Mouse (Mus musculus) adrenal gland, postnatal 14 days (tissue): Measurements from ENCODE around the gene Angptl4. TPM values are rescaled to one million over a fixed set of nuclear protein-coding genes. Genes with fewer than 3 reads are reported as not detected.

Experiments
- DNase-seq: peaks from one replicate; pipeline ENCODE4 v3.0.0; 2021; ENCODE audit warnings: mixed read lengths
- total RNA-seq: library from RNA; stranded (reverse); gene quantifications from 2 replicates; pipeline ENCODE4 v1.2.3, GENCODE M21; 2021

Angptl4 gene
- total RNA-seq, 1 experiment from 2014 or later = 121 TPM

DNA sequence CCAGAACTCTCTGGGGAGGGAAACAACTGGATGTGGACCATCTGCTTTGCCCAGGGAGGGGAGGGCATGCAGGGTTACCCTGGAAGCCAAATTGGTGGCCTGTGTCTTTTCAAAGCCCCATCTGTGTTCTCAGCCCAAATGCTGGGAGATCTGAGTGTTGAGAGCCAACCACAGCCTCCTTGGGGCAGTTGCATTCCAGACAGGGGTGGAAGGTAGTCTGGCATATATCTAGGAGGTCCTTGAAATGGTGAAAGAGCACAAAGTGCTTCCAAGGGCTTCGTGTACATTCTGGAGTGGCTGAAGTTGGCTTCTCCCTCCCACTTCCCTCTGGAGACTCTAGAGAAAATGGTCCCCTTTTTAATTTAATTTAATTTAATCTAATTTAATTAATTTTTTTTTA, 23.1 kb upstream of the Angptl4 start:
- DNase-seq = no peak

DNA sequence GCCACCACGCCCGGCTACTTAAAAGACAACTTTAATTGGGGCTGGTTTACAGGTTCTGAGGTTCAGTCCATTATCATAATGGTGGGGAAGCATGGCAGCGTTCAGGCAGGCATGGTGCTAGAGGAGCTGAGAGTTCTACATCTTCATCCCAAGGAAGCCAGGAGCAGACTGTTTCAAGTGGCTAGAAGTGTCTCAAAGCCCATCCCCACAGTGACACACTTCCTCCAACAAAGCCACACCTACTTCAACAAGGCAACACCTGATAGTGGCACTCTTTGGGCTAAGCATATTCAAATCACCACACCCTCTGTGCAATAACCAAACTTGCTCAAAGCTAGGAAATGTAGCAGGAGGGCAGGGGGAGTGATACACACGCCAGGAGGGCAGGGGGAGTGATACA, 22.6 kb upstream of the Angptl4 start:
- no peak for DNase-seq

DNA sequence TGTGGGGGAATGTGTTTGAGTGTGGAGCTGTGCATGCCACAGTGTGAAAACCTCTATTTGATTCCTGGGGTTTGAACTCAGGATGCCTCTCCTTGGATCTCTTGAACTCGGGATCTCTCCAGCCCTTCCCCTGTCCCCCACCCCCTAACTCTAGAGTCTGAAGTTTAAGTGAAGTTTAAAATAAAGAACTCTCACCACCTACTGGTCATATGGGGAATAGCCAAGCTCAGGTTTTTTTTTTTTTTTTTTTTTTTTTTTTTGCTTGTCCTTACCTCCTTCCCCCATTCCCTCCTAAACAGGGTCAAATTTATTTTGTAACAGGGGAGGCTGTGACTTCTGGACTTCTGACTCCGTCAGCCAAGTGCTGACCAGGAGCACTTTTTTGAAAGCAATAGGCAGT, 20.6 kb upstream of the Angptl4 start:
- no peak for DNase-seq

DNA sequence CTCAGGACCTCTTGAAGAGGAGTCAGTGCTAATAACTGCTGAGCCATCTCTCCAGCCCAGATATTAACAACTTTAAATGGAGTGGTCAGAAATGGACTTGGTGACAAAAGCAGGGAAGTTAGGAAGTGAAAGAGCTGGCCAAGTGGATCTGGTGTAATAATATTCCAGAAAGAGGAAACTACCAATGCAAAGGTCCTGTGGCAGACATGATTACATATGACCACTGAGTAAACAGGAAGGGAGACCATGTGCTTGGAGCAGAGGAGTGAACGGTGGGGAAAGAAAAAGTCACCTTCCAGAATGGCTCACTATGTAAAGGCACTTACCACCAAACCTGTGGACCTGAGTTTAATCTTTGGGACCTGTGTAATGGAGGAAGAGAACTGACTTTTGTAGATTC, 17.6 kb upstream of the Angptl4 start:
- no peak for DNase-seq

DNA sequence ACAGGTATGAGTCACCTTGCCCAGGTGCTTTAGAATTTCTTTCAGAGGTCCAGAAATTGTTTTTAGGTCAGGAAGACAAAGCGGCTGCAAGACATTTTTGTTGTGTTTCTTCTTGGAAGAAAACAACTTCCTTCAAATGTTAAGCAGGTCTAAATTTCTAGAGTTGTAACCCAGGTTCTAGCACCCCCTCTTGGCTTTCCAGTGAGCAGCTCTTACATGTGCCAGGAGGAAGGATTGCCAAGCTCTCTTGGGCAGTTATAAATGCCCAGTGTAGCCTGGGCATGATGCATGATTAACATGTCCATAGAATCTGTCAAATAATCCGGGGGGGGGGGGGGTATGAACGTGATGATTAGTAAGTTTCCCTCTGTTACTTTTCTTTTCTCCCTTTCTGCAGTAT, 16.7 kb upstream of the Angptl4 start:
- DNase-seq = peak; percentile 58

DNA sequence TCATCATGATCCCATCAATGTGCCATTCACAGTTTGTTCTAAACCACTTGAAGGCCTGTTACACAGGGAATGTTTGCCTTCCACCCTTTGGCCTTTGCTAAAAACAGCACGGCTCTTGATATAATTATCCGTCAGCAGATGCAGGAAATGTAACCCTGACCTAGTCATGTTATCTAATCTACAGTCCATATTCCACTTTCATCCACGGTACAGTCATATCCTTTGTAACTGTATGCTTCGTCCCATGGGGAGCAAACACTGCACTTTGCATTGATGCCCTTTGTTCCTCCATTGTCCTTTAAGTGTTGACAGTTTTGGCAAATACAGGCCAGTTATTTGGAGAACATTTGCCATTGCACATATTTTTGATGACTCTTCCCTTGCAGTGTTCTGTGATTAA, 7.1 kb upstream of the Angptl4 start:
- no peak for DNase-seq

DNA sequence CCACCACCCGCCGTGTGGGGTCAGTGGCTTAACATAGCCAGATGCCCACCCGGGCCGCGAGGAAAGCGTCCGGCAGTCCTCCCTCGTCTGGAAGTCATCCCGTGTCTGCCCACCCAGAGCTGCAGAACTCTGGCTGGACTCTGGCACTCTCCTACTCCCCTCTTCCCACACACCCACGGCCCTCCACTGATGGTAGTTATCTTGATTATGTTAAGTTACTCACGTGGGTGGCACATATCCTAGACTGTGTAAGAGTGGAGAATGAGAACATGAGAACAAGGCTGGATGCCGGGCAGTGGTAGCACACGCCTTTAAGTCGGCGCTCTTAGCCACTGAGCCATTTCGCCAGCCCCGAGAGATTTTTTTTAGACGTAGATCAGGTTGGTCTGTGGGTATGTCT, 4.7 kb upstream of the Angptl4 start:
- no peak for DNase-seq

DNA sequence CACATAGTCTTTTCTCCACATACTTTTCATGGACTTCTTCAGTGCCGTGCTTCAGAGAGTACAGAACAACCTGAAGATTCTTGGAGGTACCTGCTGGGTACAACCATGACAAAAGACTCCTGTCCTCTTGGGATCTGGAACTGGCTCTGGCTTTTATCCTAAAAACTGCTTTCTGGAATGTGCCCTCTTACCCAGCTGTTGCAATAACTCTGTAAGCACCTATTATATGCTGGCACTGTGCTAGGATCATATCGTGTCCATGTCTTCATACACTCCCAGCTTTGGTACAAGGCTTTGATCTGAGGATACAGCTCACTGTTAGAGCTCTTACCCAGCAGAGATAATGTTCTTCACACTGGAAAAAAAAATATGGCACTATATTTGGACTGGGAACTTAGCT, 3.3 kb upstream of the Angptl4 start:
- no peak for DNase-seq

DNA sequence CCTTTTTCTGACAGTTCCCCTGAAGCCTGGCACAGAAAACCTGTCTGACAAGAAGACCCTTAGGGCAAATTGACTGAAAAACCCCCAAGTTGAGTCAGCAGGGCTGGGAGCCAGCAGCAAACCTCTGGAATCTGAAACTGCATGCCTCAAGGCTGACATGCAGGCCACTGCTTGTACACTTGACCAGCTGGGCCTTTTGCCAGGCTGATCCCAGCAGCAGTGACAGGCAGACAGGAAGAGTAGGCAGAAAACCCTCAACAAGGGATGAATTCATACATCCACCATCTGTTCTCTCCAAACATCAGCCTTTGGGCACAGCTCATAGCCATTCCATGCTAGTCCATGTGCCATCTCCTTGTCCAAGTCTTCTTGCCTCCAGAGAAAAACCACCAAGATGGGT, 1.8 kb upstream of the Angptl4 start:
- DNase-seq = peak; percentile 92

DNA sequence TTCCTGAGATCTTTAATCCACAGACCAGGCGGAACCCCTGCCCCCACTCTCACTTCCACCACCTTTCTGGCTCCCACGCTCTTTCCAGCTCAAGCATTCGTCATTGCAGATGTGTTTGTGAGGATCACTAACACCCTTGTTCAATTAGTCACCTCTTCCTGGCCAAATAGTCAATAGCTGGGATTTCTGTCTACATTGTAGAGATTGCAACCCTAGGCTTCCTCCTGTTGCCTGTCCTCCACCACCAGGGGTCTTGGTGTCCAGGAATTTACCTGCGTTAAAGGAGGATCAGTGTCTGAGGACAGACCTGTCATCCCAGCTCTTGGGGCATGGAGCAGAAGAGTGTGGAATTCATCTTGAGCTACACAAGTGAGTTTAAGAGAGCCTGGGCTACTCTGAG, 437 bp upstream of the Angptl4 start:
- no peak for DNase-seq

DNA sequence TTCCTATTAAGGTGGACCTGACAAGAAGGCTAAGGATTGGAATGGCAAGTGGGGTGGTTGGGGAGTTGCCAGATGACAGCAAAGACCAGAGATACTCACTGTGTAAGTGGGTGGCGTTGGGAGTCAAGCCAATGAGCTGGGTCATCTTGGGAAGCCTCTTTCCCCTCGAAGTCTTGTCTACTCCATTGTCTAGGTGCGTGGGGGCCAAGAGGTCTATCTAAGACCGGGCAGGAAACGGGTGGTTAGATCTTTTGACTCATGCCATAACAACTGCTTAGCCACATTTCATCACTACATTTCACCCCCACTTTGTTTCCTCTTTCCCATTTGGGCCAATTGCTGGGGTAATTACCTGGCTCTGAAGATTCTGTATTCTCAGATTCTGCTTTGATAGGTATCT, 1.2 kb downstream of the Angptl4 start:
- DNase-seq = peak; percentile 50

DNA sequence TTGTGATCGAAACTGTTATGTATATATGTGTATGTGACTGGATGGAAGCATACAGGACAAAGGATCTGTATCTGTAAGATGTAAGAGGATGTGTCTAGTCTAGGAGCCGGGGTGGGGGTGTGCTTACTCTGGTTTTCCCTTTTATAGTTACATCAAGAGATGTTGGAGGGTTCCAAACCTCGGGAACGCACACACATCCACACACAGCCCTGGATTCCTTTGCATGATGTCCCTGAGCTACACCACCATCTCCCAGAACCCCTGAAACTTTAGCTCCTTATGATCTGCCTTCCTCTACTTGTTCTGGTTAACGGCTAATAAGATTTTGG, 1.7 kb downstream of the Angptl4 start:
- no peak for DNase-seq

DNA sequence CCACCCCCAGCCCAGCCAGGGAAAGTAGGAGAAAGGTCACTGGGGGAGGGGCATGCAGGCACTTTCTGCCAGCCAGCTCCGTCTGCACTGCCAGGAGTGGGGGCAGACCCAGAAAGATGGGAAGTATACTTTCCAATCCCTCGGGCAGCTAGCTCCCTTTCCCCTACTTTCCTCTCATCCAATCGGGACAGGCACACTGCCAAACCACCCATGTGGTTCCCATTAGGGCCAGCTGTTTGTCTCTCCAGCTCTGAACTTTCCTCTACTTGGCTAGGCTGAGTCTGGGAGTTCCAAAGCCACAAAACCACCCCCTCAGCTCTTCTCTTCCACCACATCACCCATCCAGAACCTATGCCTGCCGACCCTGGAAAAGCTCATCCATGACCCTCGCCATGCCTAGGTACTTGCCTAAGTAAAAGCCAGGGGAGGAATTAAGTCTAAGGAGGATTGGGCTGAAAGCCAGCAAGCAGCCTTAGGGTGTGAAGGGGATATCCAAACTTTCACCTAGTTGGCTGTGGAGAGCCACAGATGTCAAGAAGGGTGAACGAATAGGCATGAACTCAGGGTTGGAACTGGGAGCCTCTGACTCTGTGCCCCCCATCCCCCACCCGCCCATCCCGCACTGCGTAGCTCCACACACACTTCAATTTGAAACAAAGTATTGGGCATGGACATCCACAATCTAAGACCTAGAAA, 2.2 kb downstream of the Angptl4 start:
- DNase-seq = peak; percentile 93

DNA sequence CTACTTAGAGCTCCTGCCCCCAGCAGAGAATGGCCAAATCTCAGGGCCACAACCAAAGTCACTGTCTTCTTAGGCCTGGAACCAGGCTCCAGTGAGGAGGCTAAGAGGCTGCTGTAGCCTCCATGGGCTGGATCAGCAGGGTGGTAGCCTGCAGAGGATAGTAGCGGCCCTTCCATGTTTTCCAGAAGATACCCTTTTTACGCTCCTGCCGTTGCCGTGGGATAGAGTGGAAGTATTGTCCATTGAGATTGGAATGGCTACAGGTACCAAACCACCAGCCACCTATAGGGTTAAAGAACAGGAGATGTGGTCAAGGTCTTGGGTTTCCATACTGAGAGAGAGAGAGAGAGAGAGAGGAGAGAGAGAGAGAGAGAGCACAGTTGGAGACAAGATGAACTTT, 6.3 kb downstream of the Angptl4 start:
- DNase-seq = no peak

DNA sequence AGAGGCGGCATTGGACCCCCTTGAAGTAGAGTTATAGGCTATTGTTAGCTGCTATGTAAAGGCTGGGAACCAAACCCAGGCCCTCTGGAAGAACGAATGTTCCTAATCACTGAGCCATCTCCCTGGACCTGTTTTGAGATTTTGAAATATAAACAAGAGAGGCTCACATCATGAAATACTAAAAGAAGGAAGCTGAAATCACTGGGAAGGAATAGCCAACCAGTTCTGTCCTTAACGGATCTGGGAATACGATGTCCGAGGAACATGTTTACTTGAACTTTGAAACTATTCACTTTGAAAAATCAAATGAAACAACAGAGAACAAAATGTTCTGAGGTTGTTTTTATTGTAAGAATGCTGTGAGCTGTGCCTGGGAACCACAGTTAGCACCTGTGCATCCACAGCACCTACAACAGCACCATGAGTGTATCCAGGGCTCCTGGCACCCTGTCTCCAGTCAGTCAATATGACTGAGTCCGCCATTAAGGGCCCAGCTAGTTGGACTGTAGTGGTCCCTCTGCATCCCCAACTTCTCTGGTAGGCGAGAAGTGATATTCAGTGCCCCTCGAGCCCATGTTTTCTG, 7.0 kb downstream of the Angptl4 start:
- no peak for DNase-seq

DNA sequence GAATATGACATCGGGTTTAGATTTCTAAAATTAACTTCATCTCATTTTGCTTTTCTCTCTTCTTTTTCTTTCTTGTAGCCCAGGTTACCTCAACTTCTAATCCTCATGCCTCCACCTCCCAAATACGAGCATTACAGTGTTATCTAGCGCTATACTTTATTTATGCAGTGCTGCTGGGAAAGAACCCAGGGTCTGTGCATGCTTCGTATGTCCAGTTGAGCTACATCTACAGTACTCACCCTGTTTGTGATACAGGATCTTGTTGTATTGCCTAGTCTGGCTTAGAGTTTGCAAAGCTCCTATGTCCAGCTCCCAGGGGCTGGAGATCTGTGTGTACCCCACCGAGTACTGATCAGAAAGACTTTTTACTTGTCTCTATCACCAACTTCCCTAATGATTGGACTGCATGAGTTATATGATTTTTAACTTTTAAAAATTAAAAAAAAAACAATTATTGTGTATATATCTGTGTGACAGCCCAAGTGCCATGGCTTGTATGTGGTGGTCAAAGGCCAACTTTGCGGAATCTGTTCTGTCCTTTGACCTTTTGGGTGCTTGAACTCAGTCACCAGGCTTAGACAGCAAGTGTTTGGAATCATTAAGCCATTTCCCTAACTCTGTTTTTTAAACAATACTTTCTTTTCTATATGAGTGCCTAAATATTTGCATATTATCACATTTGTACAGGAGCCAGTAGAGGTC, 7.6 kb downstream of the Angptl4 start:
- DNase-seq = no peak

DNA sequence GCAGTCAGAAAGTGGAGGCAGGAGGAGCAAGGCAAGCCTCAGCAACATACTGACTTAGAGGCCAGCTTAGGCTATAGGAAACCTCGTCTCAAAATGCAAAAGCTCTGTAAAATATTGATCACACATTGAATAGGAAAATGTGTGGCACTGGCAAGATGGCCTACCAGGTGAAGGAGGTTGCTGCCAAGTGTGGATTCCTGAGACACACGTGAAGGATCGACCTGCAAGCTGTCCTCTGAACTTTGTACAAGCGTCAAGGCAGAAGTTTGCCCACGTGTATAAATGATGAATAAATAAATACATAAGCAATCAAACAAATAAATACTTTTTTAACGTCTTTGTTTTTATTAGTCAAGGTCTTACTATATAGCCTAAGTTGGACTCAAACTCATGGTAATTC, 8.2 kb downstream of the Angptl4 start:
- DNase-seq = no peak

DNA sequence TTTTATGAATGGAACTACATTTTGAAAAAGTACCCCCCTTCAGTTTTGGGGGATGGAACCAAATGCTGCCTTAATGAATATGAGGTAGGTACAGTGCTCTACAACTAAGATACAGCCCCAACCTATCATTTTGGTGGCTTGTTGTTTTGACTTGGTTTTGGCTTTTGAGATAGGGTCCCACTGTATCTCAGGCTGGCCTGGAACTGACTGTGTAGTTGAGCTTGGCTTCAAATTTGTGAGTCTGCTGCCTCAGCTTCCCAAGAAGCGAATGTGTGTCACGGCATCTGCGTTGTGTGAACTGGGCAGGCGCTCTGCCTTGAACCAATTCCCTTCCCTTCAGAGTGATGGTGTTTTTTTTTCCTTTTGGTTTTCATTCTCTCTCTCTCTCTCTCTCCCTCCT, 10.0 kb downstream of the Angptl4 start:
- no peak for DNase-seq

DNA sequence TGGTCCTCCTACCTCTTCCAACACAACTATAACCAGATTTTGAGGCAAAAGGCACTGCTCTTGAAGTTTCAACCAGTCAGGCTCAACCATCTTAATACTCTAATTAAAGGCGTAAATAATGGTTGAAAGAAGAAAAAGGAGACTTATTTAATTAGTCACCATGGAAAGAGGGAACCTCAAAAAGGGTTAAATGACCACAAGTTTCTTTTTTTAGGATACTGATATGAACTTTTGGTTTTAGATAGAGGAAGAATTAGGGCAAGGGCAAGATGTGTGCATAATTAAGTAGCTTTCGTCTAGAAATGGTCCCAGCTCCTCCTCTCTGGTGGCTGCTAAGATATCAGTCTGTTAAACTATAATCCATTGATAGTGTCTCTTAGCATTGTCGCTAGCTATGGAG, 15.2 kb downstream of the Angptl4 start:
- DNase-seq = no peak

DNA sequence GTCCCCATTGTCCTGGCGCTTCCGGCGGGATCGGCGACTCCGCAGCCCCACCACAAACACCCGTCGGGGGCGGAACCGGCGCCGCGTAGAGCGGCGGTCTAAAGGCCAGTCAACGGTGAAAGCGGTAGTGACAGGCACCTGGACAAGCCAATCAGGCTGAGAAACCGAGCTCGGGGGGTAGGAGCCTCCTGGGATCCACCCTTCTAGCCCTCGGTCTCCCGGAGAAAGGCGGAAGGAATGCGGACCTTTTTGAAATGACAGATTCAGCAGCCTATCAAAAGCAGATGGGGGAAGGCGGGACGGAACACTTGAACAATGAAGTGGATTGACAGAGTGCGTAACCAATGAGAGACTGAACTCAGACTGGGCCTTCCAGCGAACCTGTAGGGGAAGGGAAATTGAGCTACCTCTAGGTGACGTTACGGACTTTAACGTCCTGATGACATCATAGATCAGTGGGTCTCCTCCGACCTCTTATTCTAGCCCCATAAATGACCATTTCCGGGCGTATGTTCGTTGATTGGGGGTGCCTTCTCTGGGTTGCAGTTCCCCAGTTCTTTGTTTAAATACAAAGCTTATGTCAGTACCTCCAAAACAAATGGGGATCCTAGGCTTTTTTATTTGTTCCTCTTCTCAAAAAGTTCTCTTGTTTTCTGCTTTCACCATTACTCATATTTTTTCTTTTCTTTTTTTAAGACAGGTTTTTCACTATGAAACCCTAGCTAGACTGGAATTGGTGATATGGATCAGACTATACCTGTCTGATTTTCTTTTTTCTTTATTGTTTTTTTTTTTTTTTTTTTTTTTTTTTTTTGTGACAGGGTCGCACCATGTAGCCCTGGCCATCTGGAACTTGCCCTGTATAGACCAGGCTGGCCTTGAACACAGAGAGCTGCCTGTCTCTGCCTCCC, 21.1 kb downstream of the Angptl4 start, which contains the start of gene Rab11b:
Gene Rab11b, minus strand, starts transcription at position 276 of the 911 bp plus-strand sequence.
- peak; percentile 100 for DNase-seq

DNA sequence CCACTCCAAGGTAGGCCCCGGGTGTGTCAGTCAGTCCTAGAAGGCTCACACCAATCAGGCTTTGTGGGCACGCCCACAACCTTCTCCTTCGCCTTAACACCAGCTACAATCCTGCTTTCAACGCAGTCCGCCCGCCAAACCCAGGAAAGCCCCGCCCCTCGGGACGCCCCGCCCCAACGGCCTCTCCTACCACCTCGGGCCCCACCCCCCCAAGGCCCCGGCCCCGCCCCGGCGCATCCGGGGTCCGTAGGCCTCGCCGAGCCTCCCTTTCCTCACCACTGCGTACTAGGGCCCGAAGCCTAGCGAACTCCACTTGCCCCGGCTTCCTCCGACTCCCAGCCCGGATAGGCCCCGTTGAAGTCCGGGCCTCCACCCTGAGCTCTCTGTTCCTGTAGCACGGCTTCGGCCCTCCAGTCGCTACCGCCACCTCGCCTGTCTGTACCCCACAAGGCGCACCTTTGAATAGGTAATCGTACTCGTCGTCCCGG, 21.8 kb downstream of the Angptl4 start:
- DNase-seq = peak; percentile 99

DNA sequence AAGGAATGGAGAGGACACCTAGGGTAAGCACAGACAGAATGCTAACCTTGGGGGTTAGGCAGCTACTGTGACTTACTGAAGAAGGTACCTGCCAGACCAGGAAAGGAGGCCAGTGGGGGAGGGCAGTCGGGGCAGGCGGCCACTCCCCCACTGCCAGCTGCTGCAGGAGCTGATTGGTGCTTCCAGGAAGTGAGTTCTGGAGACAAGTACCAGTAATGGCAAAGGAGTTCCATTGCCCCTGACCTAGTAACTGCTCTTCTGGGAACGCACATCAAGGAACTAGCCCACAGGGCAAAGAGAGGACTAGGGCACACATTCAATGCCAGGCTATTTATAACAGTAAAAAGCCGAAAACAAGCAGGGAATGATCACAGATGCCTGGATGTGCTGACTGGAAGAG, 24.4 kb downstream of the Angptl4 start:
- peak; percentile 75 for DNase-seq
